Mouse (Mus musculus) limb, embryonic 14.5 days (tissue): ENCODE results near the gene Mrpl12. TPM values are rescaled to one million over a fixed set of nuclear protein-coding genes. Genes with fewer than 3 reads are reported as not detected.

Source experiments
- ATAC-seq: fragments of 200-750 bp; cut with Nextera tagmentation; 2 replicates; pipeline ENCODE4 v1.8.0; 2017; ENCODE audit warnings: low read depth, moderate number of reproducible peaks, moderate TSS enrichment; ENCODE audit not compliant: low FRiP score
- DNase-seq: peaks from one replicate; pipeline ENCODE4 v3.0.0-alpha.2; 2015; ENCODE audit warnings: low spot score
- H3K27ac ChIP-seq: fragments of 300-500 bp; sonication (generic); replicated peaks from 2 replicates; pipeline ENCODE4 v1.5.1; 2014; ENCODE audit warnings: low read depth, mild to moderate bottlenecking, low read length, moderate library complexity, mixed read lengths
- H3K27me3 ChIP-seq: fragments of 300-500 bp; sonication (generic); 2 replicates; pipeline ENCODE4 v1.6.1; 2014; ENCODE audit warnings: low read length, mixed read lengths; ENCODE audit not compliant: control insufficient read depth, insufficient read depth
- H3K36me3 ChIP-seq: fragments of 300-500 bp; sonication (generic); 2 replicates; pipeline ENCODE4 v1.6.1; 2014; ENCODE audit warnings: mild to moderate bottlenecking, low read length, moderate library complexity, mixed read lengths; ENCODE audit not compliant: control insufficient read depth, insufficient read depth
- H3K4me1 ChIP-seq: fragments of 300-500 bp; sonication (generic); 2 replicates; pipeline ENCODE4 v1.6.1; 2014; ENCODE audit warnings: antibody characterized with exemption, low read length, mixed read lengths; ENCODE audit not compliant: control insufficient read depth, insufficient read depth
- H3K4me2 ChIP-seq: fragments of 300-500 bp; sonication (generic); replicated peaks from 2 replicates; pipeline ENCODE4 v1.6.1; 2014; ENCODE audit warnings: low read depth, mild to moderate bottlenecking, low read length, moderate library complexity; ENCODE audit not compliant: severe bottlenecking
- H3K4me3 ChIP-seq: fragments of 300-500 bp; sonication (generic); replicated peaks from 2 replicates; pipeline ENCODE4 v1.5.1; 2014; ENCODE audit warnings: low read length
- H3K9ac ChIP-seq: fragments of 300-500 bp; sonication (generic); 2 replicates; pipeline ENCODE4 v1.6.1; 2014; ENCODE audit warnings: mild to moderate bottlenecking, low read depth, low read length, moderate library complexity; ENCODE audit not compliant: severe bottlenecking
- H3K9me3 ChIP-seq: fragments of 300-500 bp; sonication (generic); 2 replicates; pipeline ENCODE4 v1.6.1; 2016; ENCODE audit warnings: low read length; ENCODE audit not compliant: control insufficient read depth
- POLR2A ChIP-seq: fragments of 200-500 bp; IDR thresholded peaks from 2 replicates; pipeline ENCODE4 v1.8.0; 2012; ENCODE audit warnings: inconsistent platforms, mild to moderate bottlenecking, moderate library complexity, borderline replicate concordance; ENCODE audit not compliant: insufficient read depth, insufficient read length; ENCODE audit errors: extremely low read depth
- WGBS: fragments of 180-500 bp; shearing (Covaris S2); extraction: QIAGEN DNeasy Blood & Tissue Kit; methylation state at CpG from one replicate; pipeline ENCODE4 v1.1.7; 2014; 5-methylcytosine and 5-hydroxymethylcytosine counted together
- polyA plus RNA-seq, 2 experiments: library from polyadenylated mRNA; depleted of rRNA in 1 of 2; stranded (reverse) in 1 of 2; unstranded in 1 of 2; fragments of >200 nt; fragmentation: Nextera tagmentation in 1 of 2; extraction: Ambion mirVana in 1 of 2; gene quantifications; 2 replicates each; pipeline versions ENCODE4 v1.2.1 to v1.2.3; 2012 to 2014

The Mrpl12 gene
- polyA plus RNA-seq, 2 experiments: 101 to 142 TPM

GRCm38 (mm10) chr11:120444106-120444505 is 40.3 kb upstream of the Mrpl12 start:
- no peak overlapping the region for H3K4me2 ChIP-seq
- no peak overlapping the region for H3K27ac ChIP-seq
- H3K27me3 ChIP-seq: no peaks in the 10 kb centered on the region
- WGBS: 66% methylated on average over 6 of the region's 6 CpGs
- TF ChIP-seq POLR2A: no peak
- no peaks in the 10 kb centered on the region for H3K9me3 ChIP-seq
- H3K9ac ChIP-seq: no peak overlapping the region
- H3K4me1 ChIP-seq: no peaks in the 10 kb centered on the region
- H3K36me3 ChIP-seq: no peaks in the 10 kb centered on the region
- no peak overlapping the region for H3K4me3 ChIP-seq
- DNase-seq (no peak), ATAC-seq (no peak)

- Histone ChIP-seq H3K4me1 (no peaks in the 10 kb centered on the region), H3K27ac (no peak overlapping the region), H3K27me3 (no peaks in the 10 kb centered on the region), H3K9ac (no peak overlapping the region), H3K9me3 (no peaks in the 10 kb centered on the region), H3K36me3 (no peaks in the 10 kb centered on the region), H3K4me3 (no peak overlapping the region), H3K4me2 (no peak overlapping the region)
- WGBS: 73% methylated on average over 3 of the region's 3 CpGs
- DNase-seq (no peak), ATAC-seq (no peak)
- no peak for TF ChIP-seq POLR2A
Observed at GRCm38 (mm10) chr11:120445475-120445874, 38.9 kb upstream of the Mrpl12 start.

GRCm38 (mm10) chr11:120447179-120447578 is 37.2 kb upstream of the Mrpl12 start:
- H3K9me3 ChIP-seq: no peaks in the 10 kb centered on the region
- TF ChIP-seq POLR2A: no peak
- no peak overlapping the region for H3K4me3 ChIP-seq
- 82% methylated on average over 7 of the region's 7 CpGs for WGBS
- H3K27me3 ChIP-seq: no peaks in the 10 kb centered on the region
- H3K4me2 ChIP-seq: no peak overlapping the region
- H3K27ac ChIP-seq: no peak overlapping the region
- DNase-seq (no peak), ATAC-seq (no peak)
- H3K9ac ChIP-seq: no peak overlapping the region
- no peaks in the 10 kb centered on the region for H3K4me1 ChIP-seq
- H3K36me3 ChIP-seq: no peaks in the 10 kb centered on the region

DNA sequence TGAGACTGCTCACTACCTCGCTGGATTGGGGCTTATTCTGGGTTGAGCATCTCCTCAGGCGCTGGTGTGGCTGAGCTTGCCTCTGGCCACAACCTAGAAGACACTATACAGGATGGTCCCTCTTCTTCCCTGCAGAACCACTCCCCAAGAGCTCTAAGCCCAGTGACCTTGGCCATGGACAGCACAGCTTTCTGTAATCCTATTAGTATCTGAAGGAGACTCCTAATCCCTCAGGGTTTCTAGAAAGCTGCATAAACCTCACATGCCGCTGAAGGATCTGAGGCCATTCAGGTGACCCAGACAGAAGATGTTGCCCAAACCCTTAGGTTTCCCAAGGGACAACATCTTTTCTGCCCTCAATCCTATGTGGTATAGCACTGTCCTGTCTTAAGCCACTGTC is 32.2 kb upstream of the Mrpl12 start:
- H3K27me3 ChIP-seq: no peaks in the 10 kb centered on the region
- H3K4me1 ChIP-seq: peaks cover 3% of the 10 kb centered on the region
- no peaks in the 10 kb centered on the region for H3K9me3 ChIP-seq

DNA sequence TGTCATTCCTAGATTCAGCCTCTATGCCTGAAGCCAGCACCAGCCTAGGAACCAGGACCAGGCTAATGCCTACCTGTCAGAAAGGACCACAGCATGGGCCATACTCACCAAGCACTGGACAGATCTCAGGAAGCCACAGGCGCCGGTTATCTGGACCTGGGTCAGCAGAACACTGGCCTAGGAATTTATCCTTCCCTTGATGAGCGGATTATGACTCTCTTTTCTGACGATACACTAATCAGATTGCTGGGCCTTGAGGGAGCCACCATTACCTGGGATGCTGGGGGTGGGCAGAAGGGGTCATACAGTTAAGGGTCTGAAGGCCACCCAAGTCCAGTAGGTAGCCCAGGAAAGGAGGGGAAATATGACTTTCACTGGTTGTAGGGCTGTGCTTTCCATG is 31.1 kb upstream of the Mrpl12 start, which contains the start of gene Pde6g:
Pde6g (minus strand) TSS at position 195 of the 400 bp plus-strand sequence.
- ATAC-seq: no peak
- Histone ChIP-seq H3K4me1 (peaks cover 4% of the 10 kb centered on the region), H3K9ac (no peak within 1 kb of the TSS; the same call in 1 of the 2 replicates), H3K36me3 (no peaks in the 10 kb centered on the region), H3K9me3 (no peaks in the 10 kb centered on the region), H3K4me3 (no peak within 1 kb of the TSS), H3K4me2 (no peak within 1 kb of the TSS), H3K27me3 (no peaks in the 10 kb centered on the region), H3K27ac (no peak within 1 kb of the TSS)
- TF ChIP-seq POLR2A: no peak
- no peak for DNase-seq
- WGBS: 80% methylated on average over 4 of the region's 4 CpGs

More for the DNA sequence above, 32.2 kb upstream of the Mrpl12 start:
- 67% methylated on average over 3 of the region's 3 CpGs for WGBS
- Histone ChIP-seq H3K4me3 (no peak overlapping the region), H3K9ac (no peak overlapping the region), H3K36me3 (no peaks in the 10 kb centered on the region), H3K4me2 (no peak overlapping the region), H3K27ac (no peak overlapping the region)
- ATAC-seq (no peak), DNase-seq (no peak)
- TF ChIP-seq POLR2A: no peak

- DNase-seq: no peak
Observed at GRCm38 (mm10) chr11:120454965-120455364, 29.4 kb upstream of the Mrpl12 start.

More at GRCm38 (mm10) chr11:120454965-120455364, 29.4 kb upstream of the Mrpl12 start:
- no peak overlapping the region for H3K4me3 ChIP-seq
- no peak overlapping the region for H3K4me2 ChIP-seq
- no peaks in the 10 kb centered on the region for H3K9me3 ChIP-seq
- no peak for TF ChIP-seq POLR2A
- ATAC-seq: no peak
- no peaks in the 10 kb centered on the region for H3K27me3 ChIP-seq
- H3K36me3 ChIP-seq: peaks cover 5% of the 10 kb centered on the region
- H3K27ac ChIP-seq: no peak overlapping the region
- H3K9ac ChIP-seq: no peak overlapping the region
- WGBS: 83% methylated on average over 4 of the region's 4 CpGs
- H3K4me1 ChIP-seq: peaks cover 8% of the 10 kb centered on the region
